Mouse (Mus musculus) lung, postnatal 0 days (tissue): ENCODE measurements around the gene Col9a1. TPM values are rescaled to one million over a fixed set of nuclear protein-coding genes. Genes with fewer than 3 reads are reported as not detected.

ENCODE experiments used
- ATAC-seq: fragments of 200-750 bp; cut with Nextera tagmentation; 2 replicates; pipeline ENCODE4 v1.8.0; 2017; ENCODE audit warnings: moderate library complexity
- DNase-seq: peaks from one replicate; pipeline ENCODE4 v3.0.0-alpha.2; 2016; ENCODE audit warnings: low spot score
- H3K27ac ChIP-seq: fragments of 300-500 bp; sonication (generic); 2 replicates; pipeline ENCODE4 v1.5.1; 2014; ENCODE audit warnings: antibody characterized with exemption, mild to moderate bottlenecking, low read length, mixed read lengths
- H3K27me3 ChIP-seq: fragments of 300-500 bp; sonication (generic); replicated peaks from 2 replicates; pipeline ENCODE4 v1.6.1; 2014; ENCODE audit warnings: low read length, mixed read lengths; ENCODE audit not compliant: insufficient read depth
- H3K36me3 ChIP-seq: fragments of 300-500 bp; sonication (generic); 2 replicates; pipeline ENCODE4 v1.6.1; 2014; ENCODE audit warnings: low read length, mixed read lengths; ENCODE audit not compliant: insufficient read depth
- H3K4me1 ChIP-seq: fragments of 300-500 bp; sonication (generic); 2 replicates; pipeline ENCODE4 v1.6.1; 2014; ENCODE audit warnings: antibody characterized with exemption, low read depth, low read length, mixed read lengths; ENCODE audit not compliant: insufficient read depth
- H3K4me2 ChIP-seq: fragments of 300-500 bp; sonication (generic); replicated peaks from 2 replicates; pipeline ENCODE4 v1.6.1; 2014; ENCODE audit warnings: low read depth, mild to moderate bottlenecking, low read length, moderate library complexity, mixed read lengths
- H3K4me3 ChIP-seq: fragments of 300-500 bp; sonication (generic); 2 replicates; pipeline ENCODE4 v1.5.1; 2014; ENCODE audit warnings: low read depth, low read length
- H3K9ac ChIP-seq: fragments of 300-500 bp; sonication (generic); replicated peaks from 2 replicates; pipeline ENCODE4 v1.6.1; 2014; ENCODE audit warnings: low read depth, mild to moderate bottlenecking
- H3K9me3 ChIP-seq: fragments of 300-500 bp; sonication (generic); 2 replicates; pipeline ENCODE4 v1.6.1; 2016; ENCODE audit warnings: low read length, mixed read lengths
- CTCF ChIP-seq: IDR thresholded peaks from 2 replicates; pipeline ENCODE4 v1.5.1; 2016; ENCODE audit warnings: antibody characterized with exemption, mild to moderate bottlenecking
- EP300 ChIP-seq: IDR thresholded peaks from 2 replicates; pipeline ENCODE4 v1.6.1; 2016; ENCODE audit warnings: antibody characterized with exemption, mild to moderate bottlenecking, control low read depth
- WGBS: fragments of 180-500 bp; shearing (Covaris S2); extraction: QIAGEN DNeasy Blood & Tissue Kit; methylation state at CpG from one replicate; pipeline ENCODE4 v1.1.7; 2014; 5-methylcytosine and 5-hydroxymethylcytosine counted together
- polyA plus RNA-seq: library from polyadenylated mRNA; unstranded; fragments of >200 nt; fragmentation: Nextera tagmentation; extraction: Ambion mirVana; gene quantifications from 2 replicates; pipeline ENCODE4 v1.2.1, GENCODE M21; 2015

The Col9a1 gene
- polyA plus RNA-seq, 1 experiment from 2014 or later = 0.27 TPM

DNA sequence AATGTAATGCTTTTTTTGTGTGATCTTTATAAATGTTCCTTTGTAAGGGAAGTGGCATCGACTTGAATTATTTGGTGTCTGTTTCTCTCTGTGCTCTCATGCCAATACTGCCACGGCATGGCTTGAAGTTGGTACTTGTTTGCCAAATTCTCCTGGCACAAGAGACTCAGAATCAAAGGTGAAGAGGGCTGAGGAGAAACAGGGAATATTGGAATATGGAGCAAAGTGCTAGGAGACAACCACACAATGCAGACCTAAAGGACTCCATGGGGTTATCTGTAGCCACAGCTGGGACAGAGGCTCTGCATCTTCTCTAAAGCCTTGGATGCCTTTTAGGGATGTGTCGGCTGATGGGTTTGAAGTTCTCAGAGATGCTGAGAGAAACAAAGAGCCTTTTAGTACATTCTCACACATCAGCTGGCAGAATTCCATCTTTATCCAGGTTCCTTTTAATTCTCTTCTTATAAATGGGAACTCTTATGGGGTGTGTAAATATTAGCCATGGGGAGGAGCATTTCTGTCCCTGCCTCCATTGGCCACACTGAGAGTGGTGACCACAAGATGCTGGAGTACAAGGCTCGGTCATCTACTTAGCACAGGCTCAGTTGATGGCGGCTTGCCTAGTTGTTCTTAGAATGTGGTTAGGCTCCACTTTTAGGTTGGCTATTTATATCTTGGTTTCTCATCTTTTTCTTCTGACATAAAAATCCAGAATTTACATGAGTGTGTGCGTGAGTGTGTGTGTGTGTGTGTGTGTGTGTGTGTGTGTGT, 49.7 kb downstream of the Col9a1 start:
- ATAC-seq = no peak
- peak; percentile 9 for DNase-seq
- Histone ChIP-seq H3K4me2 (no peak overlapping the region), H3K27me3 (no peaks in the 10 kb centered on the region), H3K4me1 (peaks cover 6% of the 10 kb centered on the region; the same call in 1 of the 2 replicates), H3K27ac (no peak overlapping the region), H3K9me3 (no peaks in the 10 kb centered on the region), H3K36me3 (no peaks in the 10 kb centered on the region), H3K9ac (no peak overlapping the region), H3K4me3 (no peak overlapping the region)
- TF ChIP-seq CTCF = no peak
- TF ChIP-seq EP300 = no peak
- WGBS = 48% methylated on average over 6 of the region's 6 CpGs

DNA sequence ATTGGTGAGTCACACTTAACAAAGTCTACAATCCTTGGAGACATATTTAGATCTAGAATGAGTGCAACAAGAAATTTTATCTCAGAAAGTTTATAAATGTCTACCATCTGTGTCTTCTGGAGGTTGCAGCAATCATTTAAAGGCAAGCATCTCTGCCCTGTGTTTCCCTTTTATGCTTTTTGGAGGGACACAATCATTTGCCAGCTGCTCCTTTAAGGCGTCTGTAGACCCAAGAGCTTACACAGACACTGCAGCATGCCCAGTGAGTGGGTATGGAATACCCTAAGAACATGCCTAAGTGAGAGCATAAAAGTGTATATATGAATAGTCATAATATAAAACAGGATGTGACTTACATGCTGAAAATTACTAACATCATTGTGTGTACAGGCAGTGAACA, 52.1 kb downstream of the Col9a1 start:
- Histone ChIP-seq H3K4me3 (no peak overlapping the region), H3K36me3 (no peaks in the 10 kb centered on the region), H3K27ac (no peak overlapping the region), H3K9ac (no peak overlapping the region), H3K4me1 (peaks cover 6% of the 10 kb centered on the region; the same call in 1 of the 2 replicates), H3K27me3 (no peaks in the 10 kb centered on the region), H3K4me2 (no peak overlapping the region), H3K9me3 (no peaks in the 10 kb centered on the region)
- WGBS = 72% methylated on average over 1 of the region's 1 CpGs
- DNase-seq = no peak
- no peak for TF ChIP-seq EP300
- TF ChIP-seq CTCF = no peak
- no peak for ATAC-seq

- TF ChIP-seq EP300 (no peak), CTCF (peak; percentile 37; the same call in 1 of the 2 replicates)
- ATAC-seq (no peak), DNase-seq (no peak)
- Histone ChIP-seq H3K9me3 (no peaks in the 10 kb centered on the region), H3K27me3 (no peaks in the 10 kb centered on the region), H3K27ac (no peak overlapping the region), H3K4me3 (no peak overlapping the region), H3K4me2 (no peak overlapping the region), H3K36me3 (no peaks in the 10 kb centered on the region), H3K4me1 (peaks cover 6% of the 10 kb centered on the region; the same call in 1 of the 2 replicates), H3K9ac (no peak overlapping the region)
- WGBS = 18% methylated on average over 8 of the region's 8 CpGs
Observed at GRCm38 (mm10) chr1:24230428-24230827, 53.0 kb downstream of the Col9a1 start.

GRCm38 (mm10) chr1:24231504-24232270, 54.3 kb downstream of the Col9a1 start:
- no peak for DNase-seq
- ATAC-seq = no peak
- no peaks in the 10 kb centered on the region for H3K9me3 ChIP-seq

GRCm38 (mm10) chr1:24236330-24236729, 58.9 kb downstream of the Col9a1 start:
- Histone ChIP-seq H3K4me3 (no peak overlapping the region), H3K27me3 (no peaks in the 10 kb centered on the region), H3K9ac (no peak overlapping the region), H3K27ac (no peak overlapping the region), H3K36me3 (no peaks in the 10 kb centered on the region), H3K4me2 (no peak overlapping the region), H3K4me1 (no peaks in the 10 kb centered on the region), H3K9me3 (no peaks in the 10 kb centered on the region)
- DNase-seq = no peak
- ATAC-seq = no peak
- TF ChIP-seq CTCF = no peak
- TF ChIP-seq EP300 = no peak
- 32% methylated on average over 1 of the region's 1 CpGs for WGBS

More at GRCm38 (mm10) chr1:24231504-24232270, 54.3 kb downstream of the Col9a1 start:
- Histone ChIP-seq H3K9ac (no peak overlapping the region), H3K4me3 (no peak overlapping the region), H3K36me3 (no peaks in the 10 kb centered on the region), H3K27me3 (no peaks in the 10 kb centered on the region), H3K27ac (no peak overlapping the region), H3K4me1 (peaks cover 6% of the 10 kb centered on the region; the same call in 1 of the 2 replicates), H3K4me2 (no peak overlapping the region)
- no peak for TF ChIP-seq CTCF
- TF ChIP-seq EP300 = no peak
- 74% methylated on average over 3 of the region's 3 CpGs for WGBS

DNA sequence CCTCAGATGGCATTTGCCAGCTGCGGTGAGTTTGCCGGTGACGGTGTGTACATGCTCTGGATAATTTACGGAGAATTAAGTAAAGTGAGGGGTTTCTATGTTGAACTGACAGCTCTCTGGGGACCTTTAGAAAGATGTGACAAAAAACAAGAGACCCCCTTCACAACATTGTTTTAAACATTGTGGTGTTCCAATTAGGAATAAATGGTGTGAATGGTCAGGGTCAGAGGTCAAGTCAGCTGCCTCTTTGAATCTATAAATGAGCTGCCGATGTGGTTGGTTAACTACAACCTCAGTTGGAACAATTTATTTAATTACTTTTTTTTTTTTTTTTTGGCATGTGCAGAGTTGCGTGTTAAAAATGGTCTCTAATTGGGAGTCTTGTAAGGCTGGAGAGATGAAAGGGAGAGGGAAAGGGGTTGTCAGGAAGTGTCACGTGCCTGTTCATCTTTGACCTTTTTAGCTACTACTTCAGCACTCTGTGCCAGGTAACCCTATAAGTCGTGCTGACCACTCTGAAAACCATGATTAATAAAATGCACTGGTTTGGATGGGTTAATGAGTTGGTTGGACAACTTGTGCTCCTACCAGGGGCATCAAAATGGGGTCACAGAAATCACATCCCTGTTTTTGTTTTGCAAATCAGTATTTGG, 62.8 kb downstream of the Col9a1 start:
- no peak overlapping the region for H3K4me2 ChIP-seq
- H3K36me3 ChIP-seq = no peaks in the 10 kb centered on the region
- no peaks in the 10 kb centered on the region for H3K27me3 ChIP-seq
- no peaks in the 10 kb centered on the region for H3K9me3 ChIP-seq
- H3K27ac ChIP-seq = no peak overlapping the region
- H3K4me1 ChIP-seq = no peaks in the 10 kb centered on the region
- TF ChIP-seq EP300 (no peak), CTCF (no peak)
- DNase-seq (no peak), ATAC-seq (no peak)
- WGBS = 80% methylated on average over 8 of the region's 8 CpGs
- H3K4me3 ChIP-seq = no peak overlapping the region
- no peak overlapping the region for H3K9ac ChIP-seq
